Mouse (Mus musculus): ENCODE data around the gene Agbl3. TPM values are rescaled to one million over a fixed set of nuclear protein-coding genes. Genes with fewer than 3 reads are reported as not detected.

Gene Agbl3
- total RNA-seq, 2 experiments from 2014 or later = 6.9 to 7.5 TPM

- DNase-seq = no peak
These were observed 17.7 kb downstream of the Agbl3 start for GRCm38 (mm10) chr6:34797887-34798286.

- no peak for DNase-seq
These were observed 25.4 kb downstream of the Agbl3 start for GRCm38 (mm10) chr6:34805582-34805981.

DNA sequence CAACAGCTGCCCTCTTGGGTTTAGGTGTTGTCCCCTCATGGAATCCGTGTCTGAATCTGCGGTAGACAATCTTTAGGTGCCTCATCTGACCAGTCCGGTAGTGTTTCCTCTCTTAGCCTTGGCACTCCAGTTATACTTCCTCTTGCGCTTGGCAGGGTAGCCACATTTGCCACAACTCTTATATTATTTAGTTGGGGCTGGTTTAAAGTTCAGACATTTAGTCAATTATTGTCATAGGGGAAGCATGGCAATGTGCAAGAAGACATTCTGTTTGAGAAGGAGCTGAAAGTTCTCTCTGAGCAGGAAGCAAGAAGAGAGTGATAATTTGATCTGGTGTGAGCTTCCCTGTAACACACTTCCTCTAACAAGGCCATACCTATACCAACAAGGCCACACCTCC is 30.4 kb downstream of the Agbl3 start:
- no peak for DNase-seq

- DNase-seq = no peak
These were observed 44.2 kb downstream of the Agbl3 start for GRCm38 (mm10) chr6:34824406-34824805.

- DNase-seq = no peak
These were observed 52.1 kb downstream of the Agbl3 start for GRCm38 (mm10) chr6:34832352-34832751.

DNA sequence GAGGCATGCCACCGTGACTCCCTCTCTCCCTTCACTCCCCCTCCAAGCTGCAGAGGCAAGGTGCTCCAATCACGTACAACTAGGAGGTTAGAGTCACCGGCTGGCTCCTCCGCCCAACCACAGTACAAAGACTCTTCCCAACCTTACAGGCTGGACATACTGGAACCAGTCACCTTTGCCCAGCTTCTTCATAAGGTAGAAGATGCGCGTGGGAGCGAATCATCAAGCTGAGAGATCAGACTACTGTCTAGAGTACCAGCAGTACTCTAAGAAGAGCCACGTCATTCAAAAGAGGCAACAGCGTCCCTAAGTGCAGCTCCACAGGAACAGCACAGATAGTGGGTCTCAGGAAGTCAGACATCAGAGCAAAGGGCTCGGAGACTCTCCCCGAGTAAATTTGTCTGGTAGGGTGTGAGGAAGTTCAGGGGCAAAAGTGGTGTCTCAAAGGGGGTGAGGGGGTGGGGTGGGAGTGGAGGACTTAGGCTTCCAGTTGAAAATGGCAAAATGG is 81.4 kb downstream of the Agbl3 start:
- no peak for DNase-seq

GRCm38 (mm10) chr6:34862381-34862780 is 82.1 kb downstream of the Agbl3 start:
- DNase-seq = no peak

- DNase-seq = peak; percentile 42
These were observed 82.7 kb downstream of the Agbl3 start, which contains the start of gene Tmem140 for GRCm38 (mm10) chr6:34862791-34863403. TSS of gene Tmem140 (plus strand) at chr6:34863146.

DNA sequence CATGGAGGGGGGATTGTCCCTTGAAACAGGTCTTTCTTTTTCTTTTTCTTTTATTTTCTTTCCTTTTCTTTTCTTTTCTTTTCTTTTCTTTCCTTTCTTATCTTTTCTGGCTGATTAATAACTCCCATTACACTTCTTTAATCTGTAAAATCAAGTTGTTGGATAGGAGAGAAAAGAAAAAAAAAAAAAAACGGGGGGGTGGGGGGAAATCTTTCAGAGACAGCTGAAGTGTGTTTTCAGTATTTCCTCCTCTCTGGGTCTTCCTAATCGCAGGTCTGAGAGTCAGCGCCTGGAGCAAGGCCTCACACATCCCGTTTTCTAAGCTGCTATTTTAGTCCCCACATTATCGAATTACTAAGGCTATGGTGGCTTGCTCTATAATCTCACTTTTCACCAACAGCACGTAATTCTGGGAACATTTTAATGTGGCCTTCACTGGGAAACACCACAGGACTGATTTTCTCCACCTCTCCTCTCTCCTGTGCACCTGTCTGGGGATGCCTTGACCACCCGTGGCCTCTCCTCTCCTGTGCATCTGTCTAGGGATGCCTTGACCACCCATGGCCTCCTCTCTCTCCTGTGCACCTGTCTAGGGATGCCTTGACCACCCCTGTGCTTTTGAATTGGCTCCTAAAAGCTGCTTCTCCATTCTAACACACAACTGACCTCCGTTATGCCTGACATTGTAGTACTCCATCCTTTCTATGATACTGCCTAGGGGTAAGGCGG is 83.7 kb downstream of the Agbl3 start:
- no peak for DNase-seq

DNA sequence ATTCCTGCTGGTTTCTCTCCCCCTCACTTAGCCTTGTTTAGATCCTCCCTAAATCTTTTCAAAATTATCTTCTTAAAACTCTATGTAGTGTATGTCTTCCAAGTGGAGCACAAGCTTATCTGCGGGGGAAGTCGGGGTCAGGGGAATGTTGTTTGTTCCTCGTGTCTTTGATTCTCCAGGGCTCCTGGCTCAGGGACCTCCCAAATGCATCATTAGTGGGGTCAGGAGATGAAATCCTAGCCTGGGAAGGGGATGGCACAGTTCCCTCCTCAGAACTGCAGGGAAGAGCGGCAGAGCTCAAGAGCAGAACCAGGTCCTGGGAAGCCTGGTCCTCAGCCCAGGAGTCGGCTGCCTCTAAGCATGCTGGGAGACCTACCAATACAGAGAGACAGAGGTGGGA is 85.0 kb downstream of the Agbl3 start:
- DNase-seq = peak; percentile 39

DNA sequence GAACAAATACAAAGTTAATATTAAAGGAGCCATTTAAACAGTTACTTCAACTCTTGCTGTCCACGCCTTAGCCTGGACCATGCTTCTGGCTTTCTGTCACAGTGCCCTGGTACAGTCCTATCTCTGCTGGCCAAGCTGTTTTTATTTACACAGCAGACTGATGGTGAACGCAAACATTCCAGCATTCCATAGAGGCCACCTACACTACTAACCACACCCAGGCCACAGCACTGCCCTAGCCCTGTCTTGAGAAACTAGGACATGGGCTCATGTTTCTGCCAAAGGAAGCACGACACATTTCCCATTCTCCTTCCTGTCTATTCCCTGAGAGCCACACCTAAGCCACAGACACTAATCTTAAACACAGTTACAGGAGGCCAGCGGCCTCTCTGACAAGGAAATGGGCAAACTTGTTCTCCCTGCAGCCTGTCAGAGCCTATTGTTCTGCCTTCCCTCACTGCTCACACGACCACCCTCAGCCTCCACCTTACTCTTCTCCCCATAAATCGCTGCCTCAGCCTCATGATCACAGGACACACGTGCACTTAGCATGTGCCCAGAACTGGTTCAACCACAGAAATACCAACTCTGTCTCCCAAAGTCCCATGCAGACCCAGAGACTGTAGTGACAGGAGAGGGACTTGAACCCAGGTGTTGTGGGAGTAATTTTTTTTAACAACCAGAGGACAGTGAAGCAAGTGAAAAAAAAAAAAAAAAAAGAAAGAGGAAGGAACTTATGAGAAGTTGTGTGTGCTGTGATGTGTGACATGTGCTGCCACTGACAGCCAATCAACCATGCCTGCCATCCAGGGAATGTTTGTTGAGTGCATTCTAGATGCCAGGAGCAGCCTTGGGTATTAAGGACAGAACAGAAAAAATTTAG is 85.7 kb downstream of the Agbl3 start:
- peak; percentile 39 for DNase-seq

DNA sequence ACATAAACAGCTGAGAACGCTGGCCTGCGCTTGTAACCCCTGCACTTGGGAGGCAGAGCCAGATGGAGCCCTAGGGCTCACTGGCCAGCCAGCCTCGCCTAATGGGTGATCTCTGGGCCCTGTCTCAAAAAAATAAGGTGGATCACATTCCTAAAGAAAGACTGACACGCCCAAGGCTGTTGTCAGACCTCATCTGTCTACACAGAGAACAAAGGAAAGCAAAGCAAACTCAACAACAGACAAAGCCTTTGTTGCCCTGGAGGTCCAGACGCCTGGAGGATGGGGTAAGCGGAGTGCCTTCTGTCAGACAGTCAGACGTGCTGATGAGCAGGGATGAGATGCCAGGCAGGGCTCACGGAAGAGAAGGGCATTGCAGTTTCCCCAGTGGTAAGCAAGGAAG is 86.6 kb downstream of the Agbl3 start:
- no peak for DNase-seq

GRCm38 (mm10) chr6:34867301-34867994 is 87.2 kb downstream of the Agbl3 start:
- DNase-seq = no peak

GRCm38 (mm10) chr6:34867995-34868350 is 87.7 kb downstream of the Agbl3 start:
- DNase-seq = no peak

- DNase-seq = no peak
These were observed 88.4 kb downstream of the Agbl3 start for GRCm38 (mm10) chr6:34868507-34869217.

- no peak for DNase-seq
These were observed 89.1 kb downstream of the Agbl3 start for GRCm38 (mm10) chr6:34869225-34869915.

GRCm38 (mm10) chr6:34870136-34870535 is 89.9 kb downstream of the Agbl3 start:
- DNase-seq = no peak

DNA sequence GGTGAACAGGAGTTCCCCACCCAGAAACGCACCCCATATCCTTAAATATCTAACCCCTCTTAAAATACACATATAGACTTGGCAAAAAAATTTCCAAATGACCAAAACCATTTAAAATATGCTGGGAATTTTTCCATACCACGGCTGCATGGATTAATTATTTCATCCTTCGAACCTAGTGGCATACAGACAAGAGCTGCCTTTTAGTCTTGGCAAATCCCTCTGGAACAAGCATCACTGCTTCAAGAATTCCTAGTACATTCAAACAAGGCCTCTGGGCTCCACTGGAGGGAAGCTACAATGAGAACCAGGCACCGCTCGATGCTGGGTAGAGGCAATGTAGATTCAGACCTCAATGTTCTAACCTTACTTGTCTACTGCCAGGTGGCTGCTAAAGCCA is 90.5 kb downstream of the Agbl3 start:
- no peak for DNase-seq

GRCm38 (mm10) chr6:34871929-34872328 is 91.7 kb downstream of the Agbl3 start:
- DNase-seq = no peak

- DNase-seq = no peak
These were observed 92.6 kb downstream of the Agbl3 start for GRCm38 (mm10) chr6:34872871-34873270.
